Mouse (Mus musculus) adrenal gland, adult 18-20 months (tissue): ENCODE data around the gene Mansc1. TPM values are rescaled to one million over a fixed set of nuclear protein-coding genes. Genes with fewer than 3 reads are reported as not detected.

Experiments
- total RNA-seq, 2 experiments: library from RNA; stranded (reverse); gene quantifications; 1 replicate in 1 of 2; 2 replicates in 1 of 2; pipeline ENCODE4 v1.2.3; 2021

The Mansc1 gene
- total RNA-seq, 2 experiments from 2014 or later: 3.3 to 4.5 TPM

Other genes with a start within 250 kb of the Mansc1 start
- not detected for gene Bcl2l14, start 236.2 kb downstream of the Mansc1 start, total RNA-seq
- gene Lrp6, start 65.5 kb downstream of the Mansc1 start, total RNA-seq: 10 to 100 TPM; 57.2 to 78.3 TPM
- gene Borcs5, start 7.0 kb upstream of the Mansc1 start, total RNA-seq: 10 to 100 TPM; 12.2 to 13.2 TPM
- 10 to 100 TPM; 26.1 to 33.5 TPM for gene Dusp16, start 160.1 kb upstream of the Mansc1 start, total RNA-seq
- gene Crebl2, start 197.7 kb upstream of the Mansc1 start, total RNA-seq: 10 to 100 TPM; 29.6 to 36.7 TPM